Mouse (Mus musculus): ENCODE measurements around the gene Leprot.

DNA sequence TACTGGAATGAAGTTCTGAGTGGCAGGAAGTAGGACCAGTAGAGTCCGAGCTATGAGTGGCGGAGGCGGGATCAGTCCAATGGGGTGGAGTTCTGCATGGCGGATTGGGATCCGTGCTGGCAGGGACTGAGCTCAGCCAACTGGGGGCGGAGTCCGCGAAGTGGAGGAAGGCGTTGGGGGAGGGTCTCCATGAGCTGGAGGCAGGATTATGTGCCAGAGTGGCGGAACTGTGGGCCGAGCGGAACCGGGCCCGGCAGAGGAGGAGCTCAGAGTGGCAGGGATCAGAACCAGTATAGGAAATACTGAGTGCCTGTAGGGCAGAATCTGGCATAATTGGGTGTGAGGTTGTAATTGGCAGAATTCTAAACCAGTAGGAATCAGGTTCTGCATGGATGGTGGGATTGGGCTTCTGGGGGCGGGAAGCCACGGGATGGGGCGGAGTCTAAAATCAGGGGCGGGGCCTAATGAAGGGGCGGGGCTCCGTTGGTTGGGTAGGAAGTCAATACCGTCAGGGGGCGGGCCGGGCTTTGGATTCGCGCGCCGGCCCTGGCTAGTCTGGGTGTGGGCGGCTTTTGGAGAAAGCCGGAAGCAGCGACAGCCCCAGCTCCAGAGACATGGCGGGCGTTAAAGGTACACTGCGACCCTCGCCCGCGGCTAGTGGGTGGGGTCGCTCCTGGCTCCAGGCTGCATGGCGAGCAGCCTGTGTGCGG, at the start of gene Leprot:
- TF ChIP-seq CTCF (IDR thresholded peaks at IDR 0.05; ENCODE audit: insufficient read depth, low read depth, low read length) (no peak), POLR2A (IDR thresholded peaks at IDR 0.05; ENCODE audit: insufficient read depth, low read depth, low read length) (peak; percentile 65)

Data from olfactory bulb, adult 2 months (tissue).